Mouse (Mus musculus): ENCODE measurements around the gene Chn2. TPM values are rescaled to one million over a fixed set of nuclear protein-coding genes. Genes with fewer than 3 reads are reported as not detected.

Gene Chn2
- total RNA-seq, 2 experiments from 2014 or later: 38.8 to 42.7 TPM

DNA sequence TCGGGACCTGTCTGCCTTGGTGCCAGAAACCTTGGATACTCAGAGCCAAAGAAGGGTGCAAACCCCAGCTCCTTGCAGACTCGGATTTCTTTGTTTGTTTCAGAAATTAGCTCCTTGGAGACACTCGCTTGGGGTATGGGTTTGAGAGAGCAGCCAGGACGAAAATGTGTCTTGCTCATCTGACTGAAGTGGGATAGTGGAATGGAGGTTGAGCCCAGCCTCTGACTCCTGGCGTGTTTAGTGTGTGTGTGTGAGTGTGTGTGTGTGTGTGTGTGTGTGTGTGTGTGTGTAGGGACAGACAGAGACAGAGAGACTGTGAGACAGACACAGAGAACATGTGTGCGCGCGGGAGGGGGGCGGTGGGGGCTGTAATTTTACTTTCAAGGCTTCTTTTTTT lies 1.1 kb downstream of the Chn2 start:
- DNase-seq (ENCODE audit: low spot score in 2 of 2): no peak
- intact Hi-C loops (cut with DNase I): no loop called here

- intact Hi-C loops (cut with DNase I): no loop called here
- DNase-seq (ENCODE audit: low spot score in 2 of 2): peak in 1 of 2 experiments; percentile 21
Measured at GRCm38 (mm10) chr6:54041386-54042043, 2.2 kb downstream of the Chn2 start.

- intact Hi-C loops (cut with DNase I): no loop called here
- no peak for DNase-seq (ENCODE audit: low spot score in 2 of 2)
Measured at GRCm38 (mm10) chr6:54042142-54042541, 2.8 kb downstream of the Chn2 start.

GRCm38 (mm10) chr6:54043536-54043935 lies 4.2 kb downstream of the Chn2 start:
- intact Hi-C loops (cut with DNase I): no loop called here
- no peak for DNase-seq (ENCODE audit: low spot score in 2 of 2)

- DNase-seq (ENCODE audit: low spot score in 2 of 2): no peak
- intact Hi-C loops (cut with DNase I): no loop called here
Measured at GRCm38 (mm10) chr6:54045748-54046721, 6.7 kb downstream of the Chn2 start.

DNA sequence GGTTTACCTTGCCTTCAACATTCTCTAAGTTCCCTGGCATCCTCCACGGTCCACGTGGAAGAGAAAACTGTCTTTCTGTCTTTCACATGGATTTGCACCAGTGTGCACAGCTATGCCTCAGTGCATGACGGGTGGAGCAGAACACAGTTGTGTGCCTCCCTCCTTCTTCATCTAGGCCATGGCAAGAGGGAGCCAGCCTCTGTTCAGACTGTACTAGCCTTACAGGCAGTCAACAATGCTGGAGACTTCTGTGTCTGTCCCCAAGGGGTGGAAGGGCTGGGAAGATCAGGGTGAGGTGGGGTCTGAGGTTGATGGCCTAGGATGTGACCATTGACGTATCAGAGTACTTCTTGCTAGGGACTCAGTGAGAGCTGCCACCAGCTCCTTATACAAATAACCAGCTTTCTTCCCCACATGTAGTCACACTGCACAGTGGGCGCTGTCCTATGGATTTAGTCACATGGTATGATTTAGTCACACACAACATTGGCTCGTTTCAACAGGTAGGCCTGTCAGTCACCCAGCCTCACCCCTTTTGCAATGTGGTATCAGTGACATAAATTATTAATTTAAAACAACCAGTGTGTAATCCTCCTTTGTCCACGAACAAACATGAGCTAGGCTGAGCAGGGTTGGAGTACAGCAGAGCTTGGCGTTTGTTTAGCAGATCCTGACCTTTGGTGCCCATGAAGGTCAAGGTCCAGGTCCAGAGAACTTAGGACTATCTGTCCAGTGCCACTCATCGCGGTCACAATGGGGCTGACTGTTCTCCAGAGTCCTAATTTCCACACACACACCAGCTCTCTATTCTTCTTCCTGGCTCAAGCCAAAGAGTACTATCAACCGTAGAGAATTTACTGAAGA lies 7.8 kb downstream of the Chn2 start:
- DNase-seq (ENCODE audit: low spot score in 2 of 2): no peak
- intact Hi-C loops (cut with DNase I): no loop called here

DNA sequence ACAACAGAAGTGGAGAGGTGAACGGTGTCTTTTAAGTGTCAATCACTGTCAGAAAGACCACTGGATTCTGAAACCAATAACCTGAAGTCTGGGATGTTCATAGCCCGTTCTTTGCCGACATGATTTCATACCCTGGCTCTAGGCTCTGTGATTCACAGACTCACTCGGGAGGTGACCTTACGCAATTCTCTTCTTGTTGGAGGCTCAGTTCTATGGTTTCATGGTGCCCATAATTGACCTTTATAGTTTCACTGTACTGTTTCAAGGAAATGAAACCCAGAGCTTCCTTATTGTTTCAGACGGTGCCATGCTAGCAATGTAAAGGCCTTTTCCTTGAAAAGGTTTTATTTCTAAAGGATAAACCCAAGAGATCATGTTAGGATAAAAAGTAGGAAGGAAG lies 9.4 kb downstream of the Chn2 start:
- no peak for DNase-seq (ENCODE audit: low spot score in 2 of 2)
- intact Hi-C loops (cut with DNase I): no loop called here

GRCm38 (mm10) chr6:54051173-54051572 lies 11.8 kb downstream of the Chn2 start:
- DNase-seq (ENCODE audit: low spot score in 2 of 2): no peak
- intact Hi-C loops (cut with DNase I): no loop called here

DNA sequence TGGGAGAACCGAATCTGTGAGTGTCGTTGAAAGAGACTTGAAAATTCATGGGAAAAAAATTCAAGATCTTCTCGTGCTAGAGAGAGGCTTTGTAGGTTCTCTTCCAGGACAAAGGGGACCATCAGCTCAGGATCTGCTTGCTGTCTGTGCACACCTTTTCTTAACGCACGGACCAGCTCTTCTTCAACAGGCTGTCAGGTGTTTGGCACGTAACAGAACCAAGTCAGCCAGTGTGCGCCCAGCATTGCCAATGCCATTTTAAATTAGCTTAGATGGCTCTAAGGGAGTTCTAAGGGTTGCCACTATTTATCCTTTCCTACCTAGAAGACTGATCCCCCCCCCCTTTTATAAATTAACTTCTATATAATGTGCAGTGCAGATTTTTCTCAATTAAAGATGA lies 12.8 kb downstream of the Chn2 start:
- no peak for DNase-seq (ENCODE audit: low spot score in 2 of 2)
- intact Hi-C loops (cut with DNase I): no loop called here

DNA sequence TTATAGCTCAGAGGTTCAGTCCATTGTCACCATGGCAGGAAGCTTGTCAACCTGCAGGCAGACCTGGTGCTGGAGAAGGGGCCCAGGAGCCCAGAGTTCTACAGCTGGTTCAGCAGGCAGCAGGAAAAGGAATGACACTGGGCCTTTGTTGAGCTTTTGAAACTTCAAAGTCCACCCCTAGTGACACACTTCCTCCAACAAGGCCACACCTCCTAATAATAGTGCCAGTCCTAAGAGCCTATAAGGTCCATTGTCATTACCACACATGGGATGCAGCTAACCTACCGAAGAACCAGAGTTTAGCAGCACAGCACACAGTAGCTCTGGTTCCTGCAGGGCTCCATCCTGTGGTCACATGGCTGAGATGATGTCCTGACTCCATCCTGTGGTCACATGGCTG lies 13.3 kb downstream of the Chn2 start:
- intact Hi-C loops (cut with DNase I): no loop called here
- no peak for DNase-seq (ENCODE audit: low spot score in 2 of 2)

DNA sequence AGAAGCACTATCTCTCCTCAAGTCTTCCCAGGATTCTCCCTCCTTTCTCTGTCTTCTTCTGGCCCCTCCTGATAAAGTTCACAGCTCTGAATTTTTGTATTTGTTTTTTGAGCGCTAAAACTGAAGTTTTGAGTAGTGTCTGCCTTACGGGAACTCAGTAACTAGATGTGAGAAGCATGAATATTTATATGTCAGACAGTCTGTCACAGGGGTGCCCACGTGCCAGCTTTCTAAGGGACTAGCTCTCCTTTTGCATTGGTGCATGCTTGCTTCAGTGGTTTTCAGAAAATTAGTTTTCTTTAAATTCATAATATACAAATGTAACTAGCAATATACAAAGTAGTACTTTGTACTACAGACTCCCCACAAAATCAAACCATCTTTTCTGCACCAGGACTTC lies 14.0 kb downstream of the Chn2 start:
- peak in 1 of 2 experiments; percentile 76 for DNase-seq (ENCODE audit: low spot score in 2 of 2)
- intact Hi-C loops (cut with DNase I): no loop called here

- intact Hi-C loops (cut with DNase I): no loop called here
- DNase-seq (ENCODE audit: low spot score in 2 of 2): no peak
Measured at GRCm38 (mm10) chr6:54055387-54055786, 16.0 kb downstream of the Chn2 start.

GRCm38 (mm10) chr6:54056548-54057532 lies 17.5 kb downstream of the Chn2 start:
- no peak for DNase-seq (ENCODE audit: low spot score in 2 of 2)
- intact Hi-C loops (cut with DNase I): no loop called here

GRCm38 (mm10) chr6:54057661-54058060 lies 18.3 kb downstream of the Chn2 start:
- intact Hi-C loops (cut with DNase I): no loop called here
- DNase-seq (ENCODE audit: low spot score in 2 of 2): no peak

GRCm38 (mm10) chr6:54058837-54059236 lies 19.5 kb downstream of the Chn2 start:
- intact Hi-C loops (cut with DNase I): no loop called here
- no peak for DNase-seq (ENCODE audit: low spot score in 2 of 2)

GRCm38 (mm10) chr6:54060258-54060657 lies 20.9 kb downstream of the Chn2 start:
- DNase-seq (ENCODE audit: low spot score in 2 of 2): no peak
- intact Hi-C loops (cut with DNase I): no loop called here

GRCm38 (mm10) chr6:54061375-54061774 lies 22.0 kb downstream of the Chn2 start:
- intact Hi-C loops (cut with DNase I): no loop called here

GRCm38 (mm10) chr6:54063878-54064277 lies 24.5 kb downstream of the Chn2 start:
- intact Hi-C loops (cut with DNase I): no loop called here
- DNase-seq (ENCODE audit: low spot score in 2 of 2): no peak

More at GRCm38 (mm10) chr6:54061375-54061774, 22.0 kb downstream of the Chn2 start:
- DNase-seq (ENCODE audit: low spot score in 2 of 2): no peak

DNA sequence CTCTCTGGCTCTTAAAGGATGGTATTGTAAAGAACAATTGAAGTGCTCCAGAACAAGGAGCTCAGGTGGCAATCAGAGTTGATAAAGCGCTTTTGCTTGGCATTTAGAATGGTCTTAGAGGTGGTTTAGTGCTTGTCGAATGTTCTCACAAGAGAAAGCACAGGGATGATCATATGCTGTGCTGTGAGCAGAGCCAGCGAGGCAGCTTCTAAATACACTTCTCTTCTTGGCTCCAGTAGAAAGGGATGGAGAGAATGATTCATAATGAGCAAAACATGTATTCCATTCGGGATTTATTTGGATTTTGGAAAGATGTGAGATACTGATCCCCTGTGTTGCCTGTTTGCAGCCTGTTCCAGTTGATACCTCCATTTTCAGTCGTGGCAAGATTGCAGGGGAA lies 28.0 kb downstream of the Chn2 start:
- intact Hi-C loops (cut with DNase I): no loop called here
- peak in 1 of 2 experiments; percentile 31 for DNase-seq (ENCODE audit: low spot score in 2 of 2)
